Mouse (Mus musculus) G1E (cell line): ENCODE data around the gene Spats2. TPM values are rescaled to one million over a fixed set of nuclear protein-coding genes. Genes with fewer than 3 reads are reported as not detected.
"Not testable (repeated sequence)": the region's sequence is repeated elsewhere in the genome, so short reads cannot be mapped to it uniquely, and the experiment has no call there.

Experiments
- ATAC-seq: 2 replicates; pipeline ENCODE4 v1.8.0; 2016; ENCODE audit warnings: mild to moderate bottlenecking; ENCODE audit not compliant: insufficient number of reproducible peaks, poor library complexity, low FRiP score, severe bottlenecking; ENCODE audit errors: extremely low read depth
- DNase-seq: peaks from one replicate; pipeline ENCODE4 v3.0.0; 2012; ENCODE audit warnings: low spot score
- H3K27me3 ChIP-seq: 2 replicates; pipeline ENCODE4 v1.6.1; 2012; ENCODE audit warnings: mild to moderate bottlenecking, low read length, inconsistent platforms; ENCODE audit not compliant: insufficient read depth
- H3K36me3 ChIP-seq: replicated peaks from 2 replicates; pipeline ENCODE3; 2012; ENCODE audit warnings: mild to moderate bottlenecking, inconsistent platforms
- H3K4me1 ChIP-seq: 2 replicates; pipeline ENCODE4 v1.6.1; 2012; ENCODE audit warnings: low read depth, low read length, inconsistent platforms, mixed read lengths; ENCODE audit not compliant: insufficient read depth
- H3K4me3 ChIP-seq: 2 replicates; pipeline ENCODE4 v1.5.1; 2012; ENCODE audit warnings: low read depth, mild to moderate bottlenecking, inconsistent platforms, low read length, moderate library complexity, mixed read lengths
- H3K9me3 ChIP-seq: replicated peaks from 2 replicates; pipeline ENCODE4 v1.6.1; 2012; ENCODE audit warnings: inconsistent platforms
- CTCF ChIP-seq: IDR thresholded peaks from 2 replicates; pipeline ENCODE4 v1.5.1; 2012; ENCODE audit warnings: low read depth, low read length, inconsistent platforms, mixed read lengths
- GATA1 ChIP-seq: IDR thresholded peaks from 2 replicates; pipeline ENCODE4 v1.6.1; 2012; ENCODE audit warnings: borderline replicate concordance, low read length, inconsistent platforms, mixed read lengths
- GATA2 ChIP-seq: IDR thresholded peaks from 2 replicates; pipeline ENCODE4 v1.6.1; 2012; ENCODE audit warnings: low read depth, low read length, inconsistent platforms, borderline replicate concordance
- POLR2AphosphoS5 ChIP-seq: IDR thresholded peaks from 2 replicates; pipeline ENCODE4 v1.6.1; 2012; ENCODE audit warnings: low read depth, low read length, inconsistent platforms; ENCODE audit not compliant: insufficient replicate concordance
- TAL1 ChIP-seq: conservative IDR thresholded peaks from 2 replicates; pipeline ENCODE4 v1.6.1; 2012; ENCODE audit warnings: low read depth, low read length, inconsistent platforms, mixed read lengths
- polyA plus RNA-seq: library from polyadenylated mRNA; stranded (reverse); fragments of >175 nt; gene quantifications from 2 replicates; pipeline ENCODE4 v1.2.3, GENCODE M21; 2012
- total RNA-seq, 2 experiments: library from RNA; stranded (forward) in 1 of 2; stranded (reverse) in 1 of 2; fragments of 200-1000 nt in 1 of 2; fragments of >200 nt in 1 of 2; fragmentation: Nextera tagmentation in 1 of 2; gene quantifications; 2 replicates each; pipeline ENCODE4 v1.2.3; 2014 to 2017

The Spats2 gene
- total and polyA plus RNA-seq, 3 experiments = 0.05 TPM; not detected in 2

DNA sequence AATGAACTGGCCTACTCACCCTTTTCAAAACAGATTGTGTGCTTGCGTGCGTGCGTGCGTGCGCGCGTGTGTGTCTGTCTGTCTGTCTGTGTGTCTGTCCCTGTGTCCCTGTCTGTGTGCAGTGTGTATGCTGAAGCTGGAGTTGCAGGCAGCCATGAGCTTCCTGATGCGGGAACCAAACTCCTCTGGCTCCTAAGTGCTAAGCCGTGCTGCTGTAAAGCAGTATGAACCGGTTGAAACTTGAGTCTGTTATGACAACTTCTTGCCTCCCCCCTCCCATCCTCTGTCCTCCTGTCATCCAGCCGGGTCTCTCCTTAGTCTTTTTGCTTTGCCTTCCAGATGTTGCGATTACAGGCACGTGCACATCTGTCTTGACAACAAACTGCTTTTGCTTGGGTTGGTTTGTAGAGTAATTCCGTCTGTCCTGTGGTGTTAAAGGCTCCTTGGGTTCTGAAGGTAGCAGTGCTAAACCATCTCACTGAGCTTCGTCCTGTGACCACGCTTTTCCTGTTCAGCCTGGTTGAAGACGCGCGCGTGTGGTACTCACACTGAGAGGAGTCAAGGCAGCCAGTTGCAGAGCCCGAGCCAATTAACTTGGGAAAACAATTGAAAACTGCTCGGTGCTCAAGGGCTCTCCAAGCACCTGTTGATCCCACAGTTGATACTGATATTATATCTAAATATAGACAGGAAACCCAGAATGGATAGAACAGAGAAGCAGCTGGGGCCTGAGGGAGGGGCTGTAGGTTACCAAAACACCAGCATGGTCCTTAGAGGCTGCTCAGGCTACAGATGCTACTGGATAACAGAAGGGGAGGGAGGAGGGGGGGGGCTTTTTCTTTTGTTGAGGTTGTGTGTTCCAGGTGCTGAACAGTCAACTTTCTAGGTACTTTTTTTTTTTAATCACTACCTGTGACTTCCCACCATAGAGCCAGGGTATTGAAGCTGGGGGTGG lies 4.5 kb downstream of the Spats2 start:
- no peak for DNase-seq
- no peak for TF ChIP-seq GATA1
- TF ChIP-seq GATA2 = no peak
- TF ChIP-seq POLR2AphosphoS5 = no peak
- no peak for TF ChIP-seq CTCF
- no peak for TF ChIP-seq TAL1
- H3K4me1 ChIP-seq = no peaks in the 10 kb centered on the region
- H3K36me3 ChIP-seq = no peaks in the 10 kb centered on the region
- peaks cover 19% of the 10 kb centered on the region for H3K27me3 ChIP-seq
- no peak overlapping the region for H3K4me3 ChIP-seq
- no peak for ATAC-seq
- H3K9me3 ChIP-seq = peaks cover 6% of the 10 kb centered on the region

DNA sequence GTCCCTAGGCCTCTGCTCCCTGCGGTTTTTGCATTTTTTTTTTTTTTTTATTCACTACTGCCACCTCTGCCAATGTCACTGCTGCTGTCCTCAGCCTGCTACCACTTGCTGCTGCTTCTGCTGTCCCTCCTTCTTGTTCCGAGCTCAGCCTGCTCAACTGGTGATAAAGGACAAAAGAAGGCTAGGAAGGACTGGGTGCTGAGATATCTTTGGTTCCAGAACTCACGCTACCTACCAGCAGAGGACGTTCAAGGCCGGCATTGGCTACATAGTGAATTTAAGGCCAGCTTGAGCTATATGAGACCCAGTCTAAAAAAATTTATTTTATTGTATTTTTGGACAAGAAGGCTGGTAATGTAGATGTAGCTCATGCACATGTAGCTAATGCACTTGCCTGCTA lies 12.7 kb downstream of the Spats2 start:
- ATAC-seq = no peak
- no peaks in the 10 kb centered on the region for H3K36me3 ChIP-seq

DNA sequence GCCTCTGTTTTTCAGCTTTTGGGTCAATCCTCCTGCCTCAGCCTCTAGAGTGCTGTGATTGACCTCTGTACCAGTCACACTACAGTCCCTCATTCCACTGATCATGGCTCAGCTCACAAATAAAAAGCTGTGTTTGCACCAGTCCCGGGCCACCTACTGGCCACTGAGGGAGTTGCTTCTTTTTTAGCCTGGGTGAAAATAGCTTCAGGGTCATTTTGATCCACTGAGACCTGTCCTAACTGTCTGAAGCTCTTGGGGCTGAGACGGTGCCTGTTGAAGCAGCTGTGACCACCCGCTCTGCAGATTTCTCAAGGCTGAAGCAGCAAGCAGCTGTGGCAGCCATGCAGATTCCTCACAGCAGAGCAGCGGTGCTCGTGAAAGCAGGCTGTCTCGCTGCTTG lies 14.0 kb downstream of the Spats2 start:
- Histone ChIP-seq H3K9me3 (no peaks in the 10 kb centered on the region), H3K4me3 (no peak overlapping the region), H3K4me1 (no peaks in the 10 kb centered on the region), H3K27me3 (peaks cover 6% of the 10 kb centered on the region; the same call in 1 of the 2 replicates), H3K36me3 (no peaks in the 10 kb centered on the region)
- TF ChIP-seq TAL1 (no peak), POLR2AphosphoS5 (no peak), CTCF (no peak; the same call in 1 of the 2 replicates), GATA2 (no peak)
- no peak for DNase-seq
- ATAC-seq = no peak

More for the DNA sequence above, 12.7 kb downstream of the Spats2 start:
- Histone ChIP-seq H3K27me3 (peaks cover 10% of the 10 kb centered on the region; the same call in 1 of the 2 replicates), H3K4me3 (no peak overlapping the region), H3K9me3 (no peaks in the 10 kb centered on the region), H3K4me1 (no peaks in the 10 kb centered on the region)
- no peak for DNase-seq
- TF ChIP-seq GATA1 (no peak), CTCF (no peak), TAL1 (no peak), GATA2 (no peak), POLR2AphosphoS5 (no peak)

DNA sequence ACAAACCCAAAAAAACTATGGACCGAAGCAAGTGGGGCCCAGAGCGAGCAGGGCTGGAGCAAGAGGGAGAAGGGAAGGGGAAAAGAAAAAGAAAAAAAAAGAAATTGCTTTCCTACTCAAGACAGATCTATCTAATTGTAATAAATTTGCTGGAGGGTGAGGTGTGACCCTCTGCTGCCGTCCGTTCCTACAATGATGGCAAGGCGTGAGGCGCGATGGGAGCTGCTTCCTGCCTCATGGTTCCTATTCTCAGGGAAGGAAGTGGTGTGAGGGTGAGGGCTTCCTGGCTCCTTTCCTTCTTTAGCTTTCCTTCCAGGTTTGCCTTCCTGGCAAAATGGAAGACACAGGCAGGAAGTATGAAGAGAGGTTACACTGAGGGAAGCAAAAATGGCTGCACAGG lies 24.8 kb downstream of the Spats2 start:
- Histone ChIP-seq H3K4me3 (no peak overlapping the region), H3K36me3 (no peaks in the 10 kb centered on the region), H3K27me3 (peaks cover 2% of the 10 kb centered on the region; the same call in 1 of the 2 replicates), H3K4me1 (no peaks in the 10 kb centered on the region), H3K9me3 (peaks cover 11% of the 10 kb centered on the region)
- TF ChIP-seq GATA2 (no peak), POLR2AphosphoS5 (no peak), TAL1 (no peak)
- ATAC-seq = no peak
- DNase-seq = no peak

DNA sequence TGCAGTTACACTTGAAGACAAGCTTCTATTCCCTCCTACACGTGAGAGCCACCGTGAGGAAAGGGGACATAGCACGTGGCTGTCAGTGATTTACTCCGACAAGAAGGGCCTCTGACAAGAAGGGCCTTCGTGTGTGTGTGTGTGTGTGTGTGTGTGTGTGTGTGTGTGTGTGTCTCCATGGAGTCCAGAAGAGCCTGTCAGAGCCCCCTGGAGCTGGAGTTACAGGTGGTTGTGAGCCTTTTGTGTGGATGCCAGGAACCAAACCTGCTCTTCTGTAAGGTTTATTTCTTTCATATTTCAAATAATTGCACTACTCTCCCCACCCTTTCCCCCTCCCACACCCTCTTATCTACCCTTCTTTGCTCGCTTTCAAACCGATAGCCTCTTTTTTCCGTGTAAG lies 25.6 kb downstream of the Spats2 start:
- no peak for DNase-seq
- TF ChIP-seq GATA2 (no peak), TAL1 (no peak), POLR2AphosphoS5 (no peak), CTCF (no peak), GATA1 (no peak)

DNA sequence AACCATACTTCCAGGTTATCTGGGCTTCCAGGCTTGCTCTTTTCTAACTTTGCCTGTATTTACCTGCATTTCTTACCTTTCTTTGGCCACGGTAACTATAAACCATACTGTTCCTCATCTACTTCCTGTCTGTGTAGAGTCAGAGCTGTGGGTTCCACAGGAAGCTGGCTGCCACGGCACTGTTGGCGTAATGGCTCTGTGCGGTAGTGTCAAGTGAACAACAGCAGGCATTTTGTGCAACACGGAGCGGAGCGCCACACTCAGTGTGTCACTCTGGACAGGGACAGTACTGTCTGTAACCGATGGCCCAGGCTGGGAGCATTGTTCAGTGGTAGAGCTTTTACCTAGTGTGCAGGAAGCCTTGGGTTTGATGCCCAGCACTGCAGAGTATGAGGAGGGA lies 27.8 kb downstream of the Spats2 start:
- Histone ChIP-seq H3K4me3 (no peak overlapping the region), H3K27me3 (peaks cover 2% of the 10 kb centered on the region; the same call in 1 of the 2 replicates), H3K36me3 (no peaks in the 10 kb centered on the region), H3K9me3 (peaks cover 11% of the 10 kb centered on the region), H3K4me1 (no peaks in the 10 kb centered on the region)
- TF ChIP-seq TAL1 (no peak), POLR2AphosphoS5 (no peak), CTCF (no peak), GATA1 (no peak)
- ATAC-seq (no peak), DNase-seq (no peak)

More for the DNA sequence above, 25.6 kb downstream of the Spats2 start:
- H3K9me3 ChIP-seq = peaks cover 11% of the 10 kb centered on the region
- H3K4me3 ChIP-seq = no peak overlapping the region
- H3K27me3 ChIP-seq = peaks cover 2% of the 10 kb centered on the region; the same call in 1 of the 2 replicates
- H3K36me3 ChIP-seq = no peaks in the 10 kb centered on the region
- no peak for ATAC-seq
- no peaks in the 10 kb centered on the region for H3K4me1 ChIP-seq

DNA sequence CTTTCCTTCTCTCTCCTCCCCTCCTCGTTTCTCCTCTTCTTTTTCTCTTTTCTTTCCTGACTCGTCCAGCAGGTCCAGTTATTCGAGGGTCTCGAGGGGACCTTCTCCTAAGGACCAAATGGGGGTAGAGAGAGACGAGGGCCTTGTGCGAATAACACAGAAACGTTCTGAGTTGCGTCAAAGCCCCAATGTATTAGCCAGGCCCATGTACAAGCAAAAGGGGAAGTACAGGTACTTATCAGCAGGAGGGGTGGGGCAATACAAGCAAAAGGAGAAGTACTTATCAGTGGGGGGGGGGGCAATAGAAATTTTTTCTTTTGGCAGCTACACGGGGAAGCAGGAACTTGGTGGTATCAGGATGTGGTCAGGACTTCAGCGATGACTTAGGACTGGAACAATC lies 28.8 kb downstream of the Spats2 start:
- H3K9me3 ChIP-seq = peaks cover 11% of the 10 kb centered on the region
- H3K4me3 ChIP-seq, H3K27me3 ChIP-seq, ATAC-seq, H3K36me3 ChIP-seq, DNase-seq, H3K4me1 ChIP-seq: not testable (repeated sequence)
